In genomic region chr16:91729821-91730441, GRCm38 (mm10) we compare ENCODE assay signal across 8 mouse cellular contexts. TPM values are rescaled to one million over a fixed set of nuclear protein-coding genes. Genes with fewer than 3 reads are reported as not detected.
A peak's percentile ranks its signal among the peaks of the same experiment; 100 is the strongest.
DNase-seq lines count a peak whose midpoint lies in the region; ATAC-seq and TF ChIP-seq lines count a peak whose summit lies in the region.

No protein-coding gene starts in this region.

- peak overlapping the region; percentile 86 for H3K9ac ChIP-seq in heart, postnatal 0 days (replicated peaks; ENCODE audit: low read depth, low read length)
- peak overlapping the region; percentile 97 for H3K9ac ChIP-seq in midbrain, embryonic 13.5 days (replicated peaks)

- POLR2A ChIA-PET in Patski (lab: Charles Lee), result interaction anchor here (0.7 to 0.8 kb wide), 2 partner anchors 45 to 57 kb away, joined by 3 to 4 read pairs; no protein-coding TSS in a partner anchor

- peak overlapping the region; percentile 66 for H3K4me2 ChIP-seq in heart, postnatal 0 days (ENCODE audit: low read depth, low read length)
- peak overlapping the region; percentile 72 for H3K4me2 ChIP-seq in midbrain, embryonic 13.5 days (replicated peaks)

- H3K4me3 ChIP-seq in gastrocnemius, adult 2 months, result peak overlapping the region; percentile 82
- peak overlapping the region; percentile 86 for H3K4me3 ChIP-seq in heart, postnatal 0 days (ENCODE audit: low read depth, low read length)
- H3K4me3 ChIP-seq in midbrain, embryonic 13.5 days (replicated peaks), result peak overlapping the region; percentile 95

- peaks cover 28% of the 10 kb centered on the region for H3K4me1 ChIP-seq in heart, postnatal 0 days (ENCODE audit: control insufficient read depth, insufficient read depth)
- H3K4me1 ChIP-seq in midbrain, embryonic 13.5 days (replicated peaks), result peaks cover 49% of the 10 kb centered on the region

- DNase-seq in gastrocnemius, adult 2 months, result peak; percentile 79
- DNase-seq in gastrocnemius, adult 18-20 months (ENCODE audit: low spot score), result no peak
- no peak for DNase-seq in Patski (ENCODE audit: low read depth, low spot score)
- peak; percentile 27 for DNase-seq in embryo, embryonic 11.5 days (ENCODE audit: low read depth, low spot score)
- peak; percentile 27 for DNase-seq in heart, postnatal 0 days (ENCODE audit: low spot score)
- peak; percentile 27 to 39 for DNase-seq in layer of hippocampus, postnatal 36 days
- DNase-seq in testis, postnatal 10 days (ENCODE audit: low spot score), result peak; percentile 71

- H3K27ac ChIP-seq in gastrocnemius, adult 2 months, result peak overlapping the region; percentile 93
- peak overlapping the region; percentile 93 for H3K27ac ChIP-seq in heart, postnatal 0 days (ENCODE audit: low read depth)
- peak overlapping the region; percentile 97 for H3K27ac ChIP-seq in midbrain, embryonic 13.5 days

- WGBS in heart, postnatal 0 days, result under 1% methylated on average over 34 of the region's 44 CpGs
- under 1% methylated on average over 44 of the region's 44 CpGs for WGBS in midbrain, embryonic 13.5 days

- H3K27me3 ChIP-seq in Patski, result no peaks in the 10 kb centered on the region
- no peaks in the 10 kb centered on the region for H3K27me3 ChIP-seq in heart, postnatal 0 days (ENCODE audit: control insufficient read depth, insufficient read depth, low read length)
- H3K27me3 ChIP-seq in midbrain, embryonic 13.5 days, result no peaks in the 10 kb centered on the region

- no peaks in the 10 kb centered on the region; the same call in 1 of the 2 replicates for H3K36me3 ChIP-seq in heart, postnatal 0 days (replicated peaks; ENCODE audit: control insufficient read depth, insufficient read depth, low read length)
- peaks cover 1% of the 10 kb centered on the region; the same call in 1 of the 2 replicates for H3K36me3 ChIP-seq in midbrain, embryonic 13.5 days

- ATAC-seq in Patski, result peak; percentile 9
- no peak for ATAC-seq in heart, postnatal 0 days (ENCODE audit: insufficient read depth, low read depth)
- no peak for ATAC-seq in midbrain, embryonic 13.5 days

- TF ChIP-seq EP300 in heart, postnatal 0 days (IDR thresholded peaks at IDR 0.05; ENCODE audit: low read depth), result no peak

- in situ Hi-C loops in Patski (cut with MboI; ENCODE audit: low pct_unique_long_range_greater_than_20kb), result loop anchor here (25.0 kb wide), 1 partner anchor 732 kb away; the partner anchor contains the start of gene Rcan1

- H3K9me3 ChIP-seq in heart, postnatal 0 days (replicated peaks; ENCODE audit: control insufficient read depth, low read length), result no peaks in the 10 kb centered on the region
- no peaks in the 10 kb centered on the region for H3K9me3 ChIP-seq in midbrain, embryonic 13.5 days

- TF ChIP-seq CTCF in gastrocnemius, adult 2 months (IDR thresholded peaks at IDR 0.05), result peak; percentile 26; the same call in 1 of the 2 replicates
- no peak for TF ChIP-seq CTCF in Patski (IDR thresholded peaks at IDR 0.05)
- TF ChIP-seq CTCF in heart, postnatal 0 days (IDR thresholded peaks at IDR 0.05; ENCODE audit: low read depth), result no peak

- intact Hi-C loops in gastrocnemius, adult 2 months (cut with DNase I), result loop anchor here (5.0 kb wide), 4 partner anchors 37 to 152 kb away; partner anchors contain the start of genes Gart and Son

- CTCF ChIA-PET in Patski (lab: Charles Lee), result no interaction called here

RNA-seq across cellular contexts. Expression of gene Itsn1, which starts 0.8 kb away (rescaled TPM):
- 10 to 100 TPM; 60.2 to 66.1 TPM for total RNA-seq in gastrocnemius, adult 2 months (2021)
- total RNA-seq in gastrocnemius, adult 18-20 months (2021), result 10 to 100 TPM; 62.8 to 63.5 TPM
- 36.0 TPM for polyA plus RNA-seq in Patski (2021)
- total RNA-seq in heart, postnatal 0 days (2014; rRNA removed; ENCODE audit: low replicate concordance), result 25.9 and 64.7 TPM in 2 replicates
- 11.1 and 11.9 TPM in 2 replicates for polyA plus RNA-seq in heart, postnatal 0 days (2015; fragmentation: Nextera tagmentation; extraction: Ambion mirVana)
- total RNA-seq in layer of hippocampus, postnatal 36 days (2021), result 100 to 1,000 TPM; 158 to 175 TPM
- polyA plus RNA-seq in midbrain, embryonic 13.5 days (2015; fragmentation: Nextera tagmentation; extraction: Ambion mirVana), result 61.6 and 62.7 TPM in 2 replicates

RNA-seq across cellular contexts. Expression of gene Cryzl1, which starts 1.2 kb away (rescaled TPM):
- 10 to 100 TPM; 17.7 to 18.1 TPM for total RNA-seq in gastrocnemius, adult 2 months (2021)
- 10 to 100 TPM; 11.4 to 15.6 TPM for total RNA-seq in gastrocnemius, adult 18-20 months (2021)
- 82.3 TPM for polyA plus RNA-seq in Patski (2021)
- 6.6 and 17.5 TPM in 2 replicates for total RNA-seq in heart, postnatal 0 days (2014; rRNA removed; ENCODE audit: low replicate concordance)
- 51.8 and 58.4 TPM in 2 replicates for polyA plus RNA-seq in heart, postnatal 0 days (2015; fragmentation: Nextera tagmentation; extraction: Ambion mirVana)
- 100 to 1,000 TPM; 106 to 108 TPM for total RNA-seq in layer of hippocampus, postnatal 36 days (2021)
- 103 and 110 TPM in 2 replicates for polyA plus RNA-seq in midbrain, embryonic 13.5 days (2015; fragmentation: Nextera tagmentation; extraction: Ambion mirVana)

RNA-seq across cellular contexts. Expression of gene Donson, which starts 41.4 kb away (rescaled TPM):
- total RNA-seq in gastrocnemius, adult 2 months (2021), result 1 to 10 TPM in 1 of 2 experiments, under 1 TPM in 1; 0.92 to 1.6 TPM
- 1 to 10 TPM; 1.1 TPM for total RNA-seq in gastrocnemius, adult 18-20 months (2021)
- polyA plus RNA-seq in Patski (2021), result 11.7 TPM
- 4.9 and 6.0 TPM in 2 replicates for total RNA-seq in heart, postnatal 0 days (2014; rRNA removed; ENCODE audit: low replicate concordance)
- polyA plus RNA-seq in heart, postnatal 0 days (2015; fragmentation: Nextera tagmentation; extraction: Ambion mirVana), result 4.7 and 5.0 TPM in 2 replicates
- 10 to 100 TPM; 22.2 to 27.2 TPM for total RNA-seq in layer of hippocampus, postnatal 36 days (2021)
- polyA plus RNA-seq in midbrain, embryonic 13.5 days (2015; fragmentation: Nextera tagmentation; extraction: Ambion mirVana), result 21.9 and 26.9 TPM in 2 replicates

Comparison
In these comparisons a context has a peak if more than half of its experiments do, and no peak if none do; other contexts are left out.
1. DNase-seq: peak in gastrocnemius, adult 2 months (single experiment), embryo, embryonic 11.5 days (single experiment), heart, postnatal 0 days (single experiment), layer of hippocampus, postnatal 36 days (2 of 2) and testis, postnatal 10 days (single experiment); none in gastrocnemius, adult 18-20 months (single experiment) and Patski (single experiment).
2. Peak in every context shown above with its lines, with median percentiles within 50 percentile points of each other: H3K27ac ChIP-seq and H3K4me3 ChIP-seq.